Mouse (Mus musculus): ENCODE data around the gene Olfr1220.

Gene Olfr1220

GRCm38 (mm10) chr2:89106735-89107134 lies at the start of gene Olfr1220:
Gene Olfr1220 (minus strand): TSS chr2:89106835.
- no peak for DNase-seq (ENCODE audit: low read depth, low spot score)

GRCm38 (mm10) chr2:89151460-89151859 lies 44.8 kb upstream of the Olfr1220 start, which contains the start of gene Olfr1223:
Gene Olfr1223 (minus strand): TSS chr2:89151560.
- DNase-seq (ENCODE audit: low read depth, low spot score) = no peak

- no peak for DNase-seq (ENCODE audit: low read depth, low spot score)
Measured at GRCm38 (mm10) chr2:89132954-89133353, 26.3 kb upstream of the Olfr1220 start, which contains the start of gene Olfr1222. Gene Olfr1222 (minus strand): TSS chr2:89133054.

- no peak for DNase-seq (ENCODE audit: low read depth, low spot score)
Measured at GRCm38 (mm10) chr2:89117183-89117582, 10.5 kb upstream of the Olfr1220 start, which contains the start of gene Olfr1221. Gene Olfr1221 (minus strand): TSS chr2:89117283.

GRCm38 (mm10) chr2:89105651-89106050 lies 984 bp downstream of the Olfr1220 start:
- DNase-seq (ENCODE audit: low read depth, low spot score) = no peak

GRCm38 (mm10) chr2:89093848-89094247 lies 12.8 kb downstream of the Olfr1220 start:
- DNase-seq (ENCODE audit: low read depth, low spot score) = no peak

- DNase-seq (ENCODE audit: low read depth, low spot score) = no peak
Measured at GRCm38 (mm10) chr2:89083413-89083812, 23.2 kb downstream of the Olfr1220 start, which contains the start of gene Olfr1219. Gene Olfr1219 (minus strand): TSS chr2:89083513.

GRCm38 (mm10) chr2:89081487-89081886 lies 25.1 kb downstream of the Olfr1220 start:
- DNase-seq (ENCODE audit: low read depth, low spot score) = no peak

- no peak for DNase-seq (ENCODE audit: low read depth, low spot score)
Measured at GRCm38 (mm10) chr2:89061087-89061486, 45.5 kb downstream of the Olfr1220 start, which contains the start of gene Olfr1218. Gene Olfr1218 (minus strand): TSS chr2:89061187.

Measured in WW6 (cell line).